Mouse (Mus musculus) kidney, adult 2 months (tissue): Measurements from ENCODE around the gene Ivd. TPM values are rescaled to one million over a fixed set of nuclear protein-coding genes. Genes with fewer than 3 reads are reported as not detected.

ENCODE experiments used
- DNase-seq: peaks from one replicate; pipeline ENCODE4 v3.0.0; 2021
- H3K27ac ChIP-seq: fragments of 200-500 bp; 2 replicates; pipeline ENCODE4 v1.5.1; 2012; ENCODE audit warnings: low read depth, low read length, control low read depth, inconsistent platforms; ENCODE audit not compliant: insufficient read depth
- H3K27me3 ChIP-seq: fragments of 200-500 bp; replicated peaks from 2 replicates; pipeline ENCODE4 v1.6.1; 2012; ENCODE audit warnings: mild to moderate bottlenecking, moderate library complexity, low read length, inconsistent platforms; ENCODE audit not compliant: control insufficient read depth, insufficient read depth
- H3K36me3 ChIP-seq: fragments of 200-500 bp; 2 replicates; pipeline ENCODE4 v1.6.1; 2012; ENCODE audit warnings: mild to moderate bottlenecking, moderate library complexity, low read length, inconsistent platforms; ENCODE audit not compliant: control insufficient read depth, insufficient read depth
- H3K4me1 ChIP-seq: fragments of 200-500 bp; 2 replicates; pipeline ENCODE4 v1.6.1; 2011; ENCODE audit warnings: low read length; ENCODE audit not compliant: control insufficient read depth, insufficient read depth
- H3K4me3 ChIP-seq: fragments of 200-500 bp; 2 replicates; pipeline ENCODE4 v1.5.1; 2011; ENCODE audit warnings: mild to moderate bottlenecking, low read depth, low read length, control low read depth; ENCODE audit not compliant: insufficient read depth
- CTCF ChIP-seq: fragments of 200-500 bp; conservative IDR thresholded peaks from 2 replicates; pipeline ENCODE4 v1.5.1; 2011; ENCODE audit warnings: low read depth, mild to moderate bottlenecking, control low read depth, low read length, moderate library complexity, mixed read lengths; ENCODE audit not compliant: insufficient read depth, insufficient read length
- POLR2A ChIP-seq: fragments of 200-500 bp; IDR thresholded peaks from one replicate; pipeline ENCODE4 v1.6.1; 2011; ENCODE audit warnings: low read depth, low read length, control low read depth
- WGBS: fragments of 180-500 bp; shearing (Covaris S2); methylation state at CpG from one replicate; pipeline ENCODE4 v1.1.7; 2018; 5-methylcytosine and 5-hydroxymethylcytosine counted together
- polyA plus RNA-seq: library from polyadenylated mRNA; depleted of rRNA; stranded (reverse); fragments of >200 nt; gene quantifications from 2 replicates; pipeline ENCODE4 v1.2.3, GENCODE M21; 2012; rRNA removed

The Ivd gene
- 215 and 219 TPM in 2 replicates for polyA plus RNA-seq

GRCm38 (mm10) chr2:118861454-118862339, at the start of gene Ivd:
Ivd (plus strand) TSS chr2:118861954.
- Histone ChIP-seq H3K4me1 (peaks cover 17% of the 10 kb centered on the region; the same call in 1 of the 2 replicates), H3K27me3 (no peaks in the 10 kb centered on the region), H3K36me3 (no peaks in the 10 kb centered on the region), H3K4me3 (peak within 1 kb of the TSS; percentile 80), H3K27ac (peak within 1 kb of the TSS; percentile 90)
- TF ChIP-seq POLR2A, result peak; percentile 96
- no peak for TF ChIP-seq CTCF
- DNase-seq, result peak; percentile 97
- 1% methylated on average over 34 of the region's 34 CpGs for WGBS

GRCm38 (mm10) chr2:118812724-118813123, 49.0 kb upstream of the Ivd start:
- no peaks in the 10 kb centered on the region for H3K4me1 ChIP-seq
- no peak overlapping the region for H3K27ac ChIP-seq
- TF ChIP-seq CTCF (no peak), POLR2A (no peak)
- 73% methylated on average over 1 of the region's 1 CpGs for WGBS
- no peak for DNase-seq
- H3K4me3 ChIP-seq, result no peak overlapping the region
- no peaks in the 10 kb centered on the region for H3K36me3 ChIP-seq
- H3K27me3 ChIP-seq, result no peaks in the 10 kb centered on the region

GRCm38 (mm10) chr2:118813981-118814836, 47.5 kb upstream of the Ivd start, which contains the start of gene Knstrn:
Knstrn (plus strand) TSS chr2:118814003.
- no peak for TF ChIP-seq POLR2A
- no peak for TF ChIP-seq CTCF
- Histone ChIP-seq H3K36me3 (no peaks in the 10 kb centered on the region), H3K27ac (no peak within 1 kb of the TSS), H3K4me1 (no peaks in the 10 kb centered on the region), H3K27me3 (no peaks in the 10 kb centered on the region), H3K4me3 (peak within 1 kb of the TSS; percentile 63)
- WGBS, result under 1% methylated on average over 49 of the region's 49 CpGs
- DNase-seq, result peak; percentile 93

GRCm38 (mm10) chr2:118822800-118823199, 39.0 kb upstream of the Ivd start:
- no peaks in the 10 kb centered on the region for H3K4me1 ChIP-seq
- WGBS, result 95% methylated on average over 5 of the region's 5 CpGs
- no peaks in the 10 kb centered on the region for H3K36me3 ChIP-seq
- no peaks in the 10 kb centered on the region; the same call in 1 of the 2 replicates for H3K27me3 ChIP-seq
- no peak for DNase-seq
- no peak overlapping the region for H3K27ac ChIP-seq
- no peak overlapping the region for H3K4me3 ChIP-seq
- TF ChIP-seq POLR2A, result no peak
- no peak for TF ChIP-seq CTCF

GRCm38 (mm10) chr2:118824396-118824795, 37.4 kb upstream of the Ivd start:
- Histone ChIP-seq H3K4me3 (no peak overlapping the region), H3K27ac (no peak overlapping the region), H3K4me1 (no peaks in the 10 kb centered on the region), H3K27me3 (no peaks in the 10 kb centered on the region; the same call in 1 of the 2 replicates), H3K36me3 (no peaks in the 10 kb centered on the region)
- no peak for DNase-seq
- no peak for TF ChIP-seq CTCF
- TF ChIP-seq POLR2A, result no peak
- 90% methylated on average over 4 of the region's 4 CpGs for WGBS

- H3K4me1 ChIP-seq, result no peaks in the 10 kb centered on the region
- TF ChIP-seq CTCF, result no peak
- no peak for TF ChIP-seq POLR2A
- no peaks in the 10 kb centered on the region; the same call in 1 of the 2 replicates for H3K27me3 ChIP-seq
- no peak for DNase-seq
- no peaks in the 10 kb centered on the region for H3K36me3 ChIP-seq
- 78% methylated on average over 5 of the region's 5 CpGs for WGBS
- H3K4me3 ChIP-seq, result no peak overlapping the region
- no peak overlapping the region for H3K27ac ChIP-seq
Measured at GRCm38 (mm10) chr2:118829096-118829495, 32.7 kb upstream of the Ivd start.
